Mouse (Mus musculus): ENCODE measurements around the gene Stra8.

DNA sequence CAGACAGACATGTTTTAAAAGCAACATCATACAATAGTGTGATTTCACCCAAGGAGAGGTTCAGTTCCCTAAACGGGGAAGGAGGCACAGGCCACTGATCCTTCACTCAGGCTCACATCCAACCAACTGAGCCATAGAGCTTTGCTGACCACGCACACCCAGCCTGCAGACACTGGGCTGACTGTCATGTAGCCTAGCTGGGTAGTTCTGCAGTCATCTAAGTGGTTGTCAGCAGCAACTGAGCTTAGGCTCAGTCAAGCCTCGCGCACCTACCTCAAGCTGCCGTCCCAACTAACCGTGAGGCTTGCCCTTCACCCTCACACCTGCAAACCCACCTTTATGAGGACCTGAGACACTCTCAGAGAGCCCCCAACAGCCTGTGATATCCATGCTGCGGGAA lies 48.0 kb upstream of the Stra8 start:
- TF ChIP-seq POLR2A (IDR thresholded peaks at IDR 0.05; ENCODE audit: borderline replicate concordance, insufficient read depth, low read length) (no peak), CTCF (IDR thresholded peaks at IDR 0.05; ENCODE audit: borderline replicate concordance, insufficient read depth, low read depth, low read length) (no peak)
